Mouse (Mus musculus) stomach, postnatal 0 days (tissue): ENCODE data around the gene Gm21981.

ENCODE experiments used
- CTCF ChIP-seq: IDR thresholded peaks from 2 replicates; pipeline ENCODE4 v1.5.1; 2016; ENCODE audit warnings: antibody characterized with exemption, low read depth, mild to moderate bottlenecking, moderate library complexity
- EP300 ChIP-seq: optimal IDR thresholded peaks from 2 replicates; pipeline ENCODE3; 2016; ENCODE audit warnings: antibody characterized with exemption

- TF ChIP-seq EP300 (no peak), CTCF (no peak)
Measured at GRCm38 (mm10) chr17:47710036-47710435, 15.8 kb upstream of the Gm21981 start.
